Mouse (Mus musculus) hindbrain, embryonic 16.5 days (tissue): ENCODE data around the gene Gm45062. TPM values are rescaled to one million over a fixed set of nuclear protein-coding genes. Genes with fewer than 3 reads are reported as not detected.

Source experiments
- ATAC-seq: fragments of 200-750 bp; cut with Nextera tagmentation; 2 replicates; pipeline ENCODE4 v1.8.0; 2017; ENCODE audit warnings: moderate TSS enrichment, moderate library complexity
- H3K27ac ChIP-seq: fragments of 300-500 bp; sonication (generic); 2 replicates; pipeline ENCODE4 v1.5.1; 2014; ENCODE audit warnings: low read depth, mild to moderate bottlenecking, control low read depth, low read length, moderate library complexity
- H3K27me3 ChIP-seq: fragments of 300-500 bp; sonication (generic); replicated peaks from 2 replicates; pipeline ENCODE4 v1.6.1; 2014; ENCODE audit warnings: low read length; ENCODE audit not compliant: control insufficient read depth, insufficient read depth
- H3K36me3 ChIP-seq: fragments of 300-500 bp; sonication (generic); 2 replicates; pipeline ENCODE4 v1.6.1; 2014; ENCODE audit warnings: mild to moderate bottlenecking, low read length, moderate library complexity, mixed read lengths; ENCODE audit not compliant: control insufficient read depth, insufficient read depth
- H3K4me1 ChIP-seq: fragments of 300-500 bp; sonication (generic); 2 replicates; pipeline ENCODE4 v1.6.1; 2014; ENCODE audit warnings: low read depth, low read length; ENCODE audit not compliant: control insufficient read depth, insufficient read depth
- H3K4me2 ChIP-seq: fragments of 300-500 bp; sonication (generic); 2 replicates; pipeline ENCODE4 v1.6.1; 2014; ENCODE audit warnings: mild to moderate bottlenecking, low read length, control low read depth, moderate library complexity
- H3K4me3 ChIP-seq: fragments of 300-500 bp; sonication (generic); 2 replicates; pipeline ENCODE4 v1.5.1; 2014; ENCODE audit warnings: mild to moderate bottlenecking, low read length, control low read depth, moderate library complexity
- H3K9ac ChIP-seq: fragments of 300-500 bp; sonication (generic); 2 replicates; pipeline ENCODE4 v1.6.1; 2014; ENCODE audit warnings: low read depth, mild to moderate bottlenecking, control low read depth, low read length, moderate library complexity
- H3K9me3 ChIP-seq: fragments of 300-500 bp; sonication (generic); 2 replicates; pipeline ENCODE4 v1.6.1; 2014; ENCODE audit warnings: mild to moderate bottlenecking, low read length, moderate library complexity; ENCODE audit not compliant: control insufficient read depth
- WGBS: fragments of 180-500 bp; shearing (Covaris S2); extraction: QIAGEN DNeasy Blood & Tissue Kit; methylation state at CpG from one replicate; pipeline ENCODE4 v1.1.7; 2014; 5-methylcytosine and 5-hydroxymethylcytosine counted together
- polyA plus RNA-seq: library from polyadenylated mRNA; unstranded; fragments of >200 nt; fragmentation: Nextera tagmentation; extraction: Ambion mirVana; gene quantifications from 2 replicates; pipeline ENCODE4 v1.2.1, GENCODE M21; 2015

The Gm45062 gene
- polyA plus RNA-seq, 1 experiment from 2014 or later, result 11.1 TPM

- Histone ChIP-seq H3K27me3 (no peaks in the 10 kb centered on the region), H3K36me3 (peaks cover 4% of the 10 kb centered on the region; the same call in 1 of the 2 replicates), H3K9me3 (no peaks in the 10 kb centered on the region; the same call in 1 of the 2 replicates), H3K27ac (no peak overlapping the region), H3K4me2 (no peak overlapping the region), H3K9ac (no peak overlapping the region), H3K4me1 (no peaks in the 10 kb centered on the region), H3K4me3 (no peak overlapping the region)
- ATAC-seq, result no peak
- WGBS, result 95% methylated on average over 4 of the region's 4 CpGs
Measured at GRCm38 (mm10) chr6:8632701-8633100, 373.5 kb downstream of the Gm45062 start.

- ATAC-seq, result no peak
- 86% methylated on average over 4 of the region's 4 CpGs for WGBS
- Histone ChIP-seq H3K9ac (no peak overlapping the region), H3K4me2 (no peak overlapping the region), H3K4me1 (no peaks in the 10 kb centered on the region), H3K27me3 (no peaks in the 10 kb centered on the region), H3K4me3 (no peak overlapping the region), H3K9me3 (no peaks in the 10 kb centered on the region; the same call in 1 of the 2 replicates), H3K27ac (no peak overlapping the region), H3K36me3 (peaks cover 8% of the 10 kb centered on the region; the same call in 1 of the 2 replicates)
Measured at GRCm38 (mm10) chr6:8638122-8638521, 378.9 kb downstream of the Gm45062 start.

- ATAC-seq, result no peak
- Histone ChIP-seq H3K36me3 (peaks cover 8% of the 10 kb centered on the region; the same call in 1 of the 2 replicates), H3K4me2 (no peak overlapping the region), H3K4me3 (no peak overlapping the region), H3K4me1 (no peaks in the 10 kb centered on the region), H3K9me3 (no peaks in the 10 kb centered on the region; the same call in 1 of the 2 replicates), H3K27me3 (no peaks in the 10 kb centered on the region), H3K9ac (no peak overlapping the region), H3K27ac (no peak overlapping the region)
- 90% methylated on average over 4 of the region's 4 CpGs for WGBS
Measured at GRCm38 (mm10) chr6:8638899-8639298, 379.6 kb downstream of the Gm45062 start.

GRCm38 (mm10) chr6:8639526-8639925 lies 380.3 kb downstream of the Gm45062 start:
- Histone ChIP-seq H3K4me1 (no peaks in the 10 kb centered on the region), H3K36me3 (peaks cover 8% of the 10 kb centered on the region; the same call in 1 of the 2 replicates), H3K4me2 (no peak overlapping the region), H3K9ac (no peak overlapping the region), H3K27me3 (no peaks in the 10 kb centered on the region), H3K4me3 (no peak overlapping the region), H3K9me3 (no peaks in the 10 kb centered on the region; the same call in 1 of the 2 replicates), H3K27ac (no peak overlapping the region)
- 90% methylated on average over 2 of the region's 2 CpGs for WGBS
- ATAC-seq, result no peak

- H3K9ac ChIP-seq, result no peak overlapping the region
- no peak for ATAC-seq
- H3K4me3 ChIP-seq, result no peak overlapping the region
- no peak overlapping the region for H3K27ac ChIP-seq
- 94% methylated on average over 5 of the region's 5 CpGs for WGBS
- H3K4me2 ChIP-seq, result no peak overlapping the region
- H3K4me1 ChIP-seq, result no peaks in the 10 kb centered on the region
- peaks cover 8% of the 10 kb centered on the region; the same call in 1 of the 2 replicates for H3K36me3 ChIP-seq
- H3K27me3 ChIP-seq, result no peaks in the 10 kb centered on the region
- no peaks in the 10 kb centered on the region; the same call in 1 of the 2 replicates for H3K9me3 ChIP-seq
Measured at GRCm38 (mm10) chr6:8640863-8641262, 381.6 kb downstream of the Gm45062 start.

GRCm38 (mm10) chr6:8644703-8645102 lies 385.5 kb downstream of the Gm45062 start:
- Histone ChIP-seq H3K4me3 (no peak overlapping the region), H3K36me3 (0 out of 2 replicates have a peak, but pooled peaks cover 4% of the 10 kb centered on the region)

GRCm38 (mm10) chr6:8645708-8646107 lies 386.5 kb downstream of the Gm45062 start:
- Histone ChIP-seq H3K4me1 (no peaks in the 10 kb centered on the region), H3K27me3 (no peaks in the 10 kb centered on the region), H3K4me2 (no peak overlapping the region), H3K9me3 (no peaks in the 10 kb centered on the region), H3K36me3 (0 out of 2 replicates have a peak, but pooled peaks cover 4% of the 10 kb centered on the region), H3K27ac (no peak overlapping the region), H3K4me3 (no peak overlapping the region), H3K9ac (no peak overlapping the region)
- WGBS, result 43% methylated on average over 2 of the region's 2 CpGs
- no peak for ATAC-seq

More at GRCm38 (mm10) chr6:8644703-8645102, 385.5 kb downstream of the Gm45062 start:
- Histone ChIP-seq H3K27ac (no peak overlapping the region), H3K9ac (no peak overlapping the region), H3K27me3 (no peaks in the 10 kb centered on the region), H3K9me3 (no peaks in the 10 kb centered on the region), H3K4me1 (no peaks in the 10 kb centered on the region), H3K4me2 (no peak overlapping the region)
- WGBS, result 88% methylated on average over 10 of the region's 10 CpGs
- ATAC-seq, result no peak

Other genes starting within 250 kb of the Gm45062 start
- gene Col28a1, start 66.8 kb upstream of the Gm45062 start, polyA plus RNA-seq, result 1.5 and 1.7 TPM in 2 replicates
- gene Mios, start 50.2 kb upstream of the Gm45062 start, polyA plus RNA-seq, result 22.6 and 22.9 TPM in 2 replicates
- gene Rpa3, start 277 bp upstream of the Gm45062 start, polyA plus RNA-seq, result 47.5 and 50.4 TPM in 2 replicates
- 61.0 and 62.6 TPM in 2 replicates for gene Umad1, start 162 bp upstream of the Gm45062 start, polyA plus RNA-seq